Mouse (Mus musculus): ENCODE data around the gene Entpd7.

GRCm38 (mm10) chr19:43660774-43661173 is 28.7 kb upstream of the Entpd7 start:
- TF ChIP-seq POLR2A (IDR thresholded peaks at IDR 0.05; ENCODE audit: extremely low read depth, insufficient read depth, low read length) (no peak), CTCF (IDR thresholded peaks at IDR 0.05; ENCODE audit: low read depth, low read length) (no peak)
